Mouse (Mus musculus): ENCODE data around the gene Gm38394. TPM values are rescaled to one million over a fixed set of nuclear protein-coding genes. Genes with fewer than 3 reads are reported as not detected.

The Gm38394 gene
- polyA plus RNA-seq, 1 experiment, result 5.5 TPM

DNA sequence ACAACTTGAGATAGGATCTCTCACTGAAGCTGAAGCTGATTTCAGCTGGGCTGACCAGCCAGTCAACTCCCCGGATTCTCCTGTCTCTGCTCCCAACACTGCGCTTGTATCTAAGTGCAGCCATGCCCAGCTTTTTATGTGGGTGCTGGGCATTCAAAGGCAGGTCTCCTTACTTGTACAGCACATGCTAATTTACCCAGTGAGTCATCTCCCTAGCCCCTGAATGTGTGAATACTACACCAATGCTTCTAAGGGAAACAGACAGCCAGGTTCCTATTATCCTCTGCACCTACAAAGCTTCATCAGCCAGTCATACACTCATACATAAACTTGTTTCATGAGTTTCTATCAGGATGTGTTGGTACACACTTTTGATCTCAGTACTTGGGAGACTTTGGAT lies 20.0 kb downstream of the Gm38394 start:
- H3K27ac ChIP-seq (ENCODE audit: insufficient read depth, low read length), result no peak overlapping the region
- no peak overlapping the region for H3K4me3 ChIP-seq (ENCODE audit: insufficient read depth, low read length)
- TF ChIP-seq CTCF (IDR thresholded peaks at IDR 0.05; ENCODE audit: extremely low read depth, insufficient read depth, low read length) (no peak), POLR2A (IDR thresholded peaks at IDR 0.05; ENCODE audit: extremely low read depth, insufficient read depth, low read length) (no peak)
- H3K4me1 ChIP-seq (ENCODE audit: control insufficient read depth, insufficient read depth, low read length), result no peaks in the 10 kb centered on the region; the same call in 1 of the 2 replicates

GRCm38 (mm10) chr1:133638517-133638916 lies 22.6 kb downstream of the Gm38394 start:
- Histone ChIP-seq H3K4me1 (ENCODE audit: control insufficient read depth, insufficient read depth, low read length) (no peaks in the 10 kb centered on the region; the same call in 1 of the 2 replicates), H3K27ac (ENCODE audit: insufficient read depth, low read length) (no peak overlapping the region), H3K4me3 (ENCODE audit: insufficient read depth, low read length) (no peak overlapping the region)
- TF ChIP-seq POLR2A (IDR thresholded peaks at IDR 0.05; ENCODE audit: extremely low read depth, insufficient read depth, low read length), result no peak
- TF ChIP-seq CTCF (IDR thresholded peaks at IDR 0.05; ENCODE audit: extremely low read depth, insufficient read depth, low read length), result no peak

GRCm38 (mm10) chr1:133632168-133632567 lies 28.9 kb downstream of the Gm38394 start:
- Histone ChIP-seq H3K4me3 (ENCODE audit: insufficient read depth, low read length) (no peak overlapping the region), H3K27ac (ENCODE audit: insufficient read depth, low read length) (no peak overlapping the region), H3K4me1 (ENCODE audit: control insufficient read depth, insufficient read depth, low read length) (no peaks in the 10 kb centered on the region)
- no peak for TF ChIP-seq POLR2A (IDR thresholded peaks at IDR 0.05; ENCODE audit: extremely low read depth, insufficient read depth, low read length)
- peak; percentile 25; the same call in 1 of the 2 replicates for TF ChIP-seq CTCF (IDR thresholded peaks at IDR 0.05; ENCODE audit: extremely low read depth, insufficient read depth, low read length)

GRCm38 (mm10) chr1:133625052-133625451 lies 36.1 kb downstream of the Gm38394 start:
- TF ChIP-seq CTCF (IDR thresholded peaks at IDR 0.05; ENCODE audit: extremely low read depth, insufficient read depth, low read length) (no peak), POLR2A (IDR thresholded peaks at IDR 0.05; ENCODE audit: extremely low read depth, insufficient read depth, low read length) (no peak)
- Histone ChIP-seq H3K27ac (ENCODE audit: insufficient read depth, low read length) (no peak overlapping the region), H3K4me3 (ENCODE audit: insufficient read depth, low read length) (no peak overlapping the region), H3K4me1 (ENCODE audit: control insufficient read depth, insufficient read depth, low read length) (no peaks in the 10 kb centered on the region)

DNA sequence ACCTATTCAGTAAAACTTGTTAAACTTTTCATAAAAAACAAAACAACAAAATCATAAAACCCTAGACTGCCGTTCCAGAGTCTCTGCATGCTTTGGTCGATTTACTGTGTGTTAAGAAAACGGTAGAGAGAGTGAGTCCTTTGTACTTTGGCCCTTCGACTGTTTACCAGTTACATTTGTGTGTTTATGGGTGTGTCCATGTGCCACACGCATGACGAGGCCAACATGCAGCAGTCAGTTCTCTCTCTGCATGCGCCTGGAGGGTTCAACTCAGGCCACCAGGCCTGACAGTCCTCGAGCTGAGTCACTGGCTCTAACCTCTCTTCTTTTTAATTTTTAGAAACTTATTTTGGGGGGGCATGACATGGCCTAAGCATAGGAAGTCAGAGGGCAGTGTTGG lies 42.8 kb downstream of the Gm38394 start:
- H3K27ac ChIP-seq (ENCODE audit: insufficient read depth, low read length), result no peak overlapping the region
- H3K4me1 ChIP-seq (ENCODE audit: control insufficient read depth, insufficient read depth, low read length), result no peaks in the 10 kb centered on the region
- no peak for TF ChIP-seq CTCF (IDR thresholded peaks at IDR 0.05; ENCODE audit: extremely low read depth, insufficient read depth, low read length)

GRCm38 (mm10) chr1:133617908-133618307 lies 43.2 kb downstream of the Gm38394 start:
- no peak overlapping the region for H3K4me3 ChIP-seq (ENCODE audit: insufficient read depth, low read length)
- no peak for TF ChIP-seq POLR2A (IDR thresholded peaks at IDR 0.05; ENCODE audit: extremely low read depth, insufficient read depth, low read length)
- TF ChIP-seq CTCF (IDR thresholded peaks at IDR 0.05; ENCODE audit: extremely low read depth, insufficient read depth, low read length), result no peak
- H3K4me1 ChIP-seq (ENCODE audit: control insufficient read depth, insufficient read depth, low read length), result no peaks in the 10 kb centered on the region
- H3K27ac ChIP-seq (ENCODE audit: insufficient read depth, low read length), result no peak overlapping the region

More for the DNA sequence above, 42.8 kb downstream of the Gm38394 start:
- no peak overlapping the region for H3K4me3 ChIP-seq (ENCODE audit: insufficient read depth, low read length)

DNA sequence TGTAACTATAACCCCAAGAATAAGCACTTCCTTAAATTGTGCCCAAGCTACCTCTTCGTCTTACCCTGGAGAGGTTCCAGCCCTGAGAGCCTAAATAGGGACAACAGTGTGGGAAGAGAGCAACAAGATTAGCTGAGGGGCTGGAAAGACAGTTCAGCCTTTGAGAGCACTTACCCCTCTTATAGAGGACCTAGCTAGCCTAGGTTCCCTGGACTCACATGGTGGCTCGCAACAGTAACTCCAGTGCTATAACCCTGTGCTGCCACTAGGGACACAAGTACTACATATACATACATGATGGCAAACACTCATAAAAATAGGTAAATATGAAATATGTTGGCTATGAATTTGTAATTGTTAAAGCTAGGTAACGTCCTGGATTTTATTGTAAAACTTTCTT lies 47.3 kb downstream of the Gm38394 start:
- TF ChIP-seq POLR2A (IDR thresholded peaks at IDR 0.05; ENCODE audit: extremely low read depth, insufficient read depth, low read length), result no peak
- TF ChIP-seq CTCF (IDR thresholded peaks at IDR 0.05; ENCODE audit: extremely low read depth, insufficient read depth, low read length), result 0 out of 2 replicates have a peak, but pooled peaks have one; percentile 2

DNA sequence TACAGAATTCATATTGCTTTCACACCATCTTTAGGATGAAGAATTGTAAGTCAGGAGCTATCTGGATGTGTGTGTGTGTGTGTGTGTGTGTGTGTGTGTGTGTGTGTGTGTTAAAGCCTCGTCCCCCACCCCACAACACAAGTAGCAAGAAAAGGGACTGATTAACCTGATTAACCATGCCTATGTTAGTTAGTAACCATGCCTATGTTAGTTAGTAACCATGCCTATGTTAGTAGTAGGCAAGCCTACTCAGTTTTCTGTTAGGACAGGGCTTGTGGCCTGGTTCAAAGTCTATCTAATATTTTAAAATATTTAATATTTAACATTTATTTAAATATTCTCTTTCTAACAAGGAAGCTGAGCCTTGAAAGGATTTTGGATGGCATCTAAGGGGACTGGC lies 49.7 kb downstream of the Gm38394 start:
- Histone ChIP-seq H3K4me3 (ENCODE audit: insufficient read depth, low read length) (no peak overlapping the region), H3K27ac (ENCODE audit: insufficient read depth, low read length) (no peak overlapping the region), H3K4me1 (ENCODE audit: control insufficient read depth, insufficient read depth, low read length) (no peaks in the 10 kb centered on the region)
- TF ChIP-seq POLR2A (IDR thresholded peaks at IDR 0.05; ENCODE audit: extremely low read depth, insufficient read depth, low read length) (no peak), CTCF (IDR thresholded peaks at IDR 0.05; ENCODE audit: extremely low read depth, insufficient read depth, low read length) (no peak)

More for the DNA sequence above, 47.3 kb downstream of the Gm38394 start:
- Histone ChIP-seq H3K4me1 (ENCODE audit: control insufficient read depth, insufficient read depth, low read length) (no peaks in the 10 kb centered on the region), H3K27ac (ENCODE audit: insufficient read depth, low read length) (no peak overlapping the region), H3K4me3 (ENCODE audit: insufficient read depth, low read length) (no peak overlapping the region)

- Histone ChIP-seq H3K4me3 (ENCODE audit: insufficient read depth, low read length) (no peak overlapping the region), H3K27ac (ENCODE audit: insufficient read depth, low read length) (no peak overlapping the region), H3K4me1 (ENCODE audit: control insufficient read depth, insufficient read depth, low read length) (no peaks in the 10 kb centered on the region)
- no peak for TF ChIP-seq CTCF (IDR thresholded peaks at IDR 0.05; ENCODE audit: extremely low read depth, insufficient read depth, low read length)
- TF ChIP-seq POLR2A (IDR thresholded peaks at IDR 0.05; ENCODE audit: extremely low read depth, insufficient read depth, low read length), result no peak
These were observed 50.5 kb downstream of the Gm38394 start for GRCm38 (mm10) chr1:133610601-133611000.

DNA sequence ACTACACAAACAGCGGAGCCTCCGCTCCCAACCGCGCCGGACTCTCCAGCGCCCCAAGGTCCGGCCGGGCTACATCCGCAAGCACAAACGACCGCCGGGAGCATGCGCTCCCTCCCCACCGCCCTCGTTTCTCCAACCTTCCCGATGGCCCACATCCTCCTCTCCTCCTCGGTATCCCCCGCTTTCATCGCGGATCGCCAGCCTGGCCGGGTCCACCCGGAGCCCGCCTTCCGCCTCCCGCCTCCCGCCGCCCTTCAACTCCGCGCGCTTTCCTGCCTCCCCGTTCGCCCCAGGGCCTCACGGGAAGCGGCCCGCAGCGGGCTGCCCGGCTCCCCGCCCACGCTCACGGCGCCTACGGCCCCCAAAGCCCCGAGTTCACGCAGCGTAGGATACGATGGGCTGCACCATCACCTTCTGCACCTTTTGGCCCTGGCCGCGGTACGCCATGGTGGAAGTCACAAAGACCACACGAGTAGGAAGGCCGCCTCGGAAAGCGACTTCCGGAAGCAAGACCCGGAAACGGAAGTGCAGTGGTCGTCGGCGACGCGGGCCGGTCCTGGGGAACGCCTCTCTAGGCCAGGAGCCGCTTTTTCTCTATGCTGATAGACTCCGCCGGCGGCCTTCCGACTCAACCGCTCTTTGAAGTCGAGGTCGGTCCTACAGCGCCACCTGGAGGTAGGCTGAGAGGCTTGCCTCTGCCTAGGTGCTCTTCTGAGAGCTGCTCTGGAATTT lies 51.2 kb downstream of the Gm38394 start, which contains the start of gene Snrpe:
Snrpe (minus strand) TSS at position 521 of the 732 bp plus-strand sequence.
- Histone ChIP-seq H3K4me3 (ENCODE audit: insufficient read depth, low read length) (peak within 1 kb of the TSS; percentile 92), H3K4me1 (ENCODE audit: control insufficient read depth, insufficient read depth, low read length) (no peaks in the 10 kb centered on the region), H3K27ac (ENCODE audit: insufficient read depth, low read length) (0 out of 2 replicates have a peak within 1 kb of the TSS, but pooled peaks have one; percentile 70)
- TF ChIP-seq POLR2A (IDR thresholded peaks at IDR 0.05; ENCODE audit: extremely low read depth, insufficient read depth, low read length) (peak; percentile 69; the same call in 1 of the 2 replicates), CTCF (IDR thresholded peaks at IDR 0.05; ENCODE audit: extremely low read depth, insufficient read depth, low read length) (peak; percentile 96)

Data from cortical plate, adult 2 months (tissue).